Mouse (Mus musculus) embryonic fibroblast, embryonic 13.5 days (primary cell): ENCODE results near the gene Nelfe.

Experiments
- CTCF ChIP-seq: IDR thresholded peaks from 2 replicates; pipeline ENCODE4 v1.5.1; 2011; ENCODE audit warnings: mild to moderate bottlenecking, control low read depth, low read length, moderate library complexity, borderline replicate concordance; ENCODE audit not compliant: insufficient read depth
- POLR2A ChIP-seq: IDR thresholded peaks from 2 replicates; pipeline ENCODE4 v1.6.1; 2011; ENCODE audit warnings: low read depth, mild to moderate bottlenecking, control low read depth, low read length, moderate library complexity

- no peak for TF ChIP-seq CTCF
- TF ChIP-seq POLR2A = no peak
Measured at GRCm38 (mm10) chr17:34837464-34838324, 12.5 kb upstream of the Nelfe start.
